Mouse (Mus musculus) limb, embryonic 11.5 days (tissue): ENCODE results near the gene Gm6309. TPM values are rescaled to one million over a fixed set of nuclear protein-coding genes. Genes with fewer than 3 reads are reported as not detected.
"Not testable (repeated sequence)": the region's sequence is repeated elsewhere in the genome, so short reads cannot be mapped to it uniquely, and the experiment has no call there.

Experiments
- ATAC-seq: fragments of 200-750 bp; cut with Nextera tagmentation; 2 replicates; pipeline ENCODE4 v1.8.0; 2017; ENCODE audit warnings: low read depth; ENCODE audit not compliant: insufficient number of reproducible peaks, low FRiP score, low TSS enrichment
- DNase-seq: peaks from one replicate; pipeline ENCODE4 v3.0.0-alpha.2; 2015; ENCODE audit warnings: low spot score
- H3K27ac ChIP-seq: fragments of 300-500 bp; sonication (generic); replicated peaks from 2 replicates; pipeline ENCODE4 v1.5.1; 2014; ENCODE audit warnings: low read depth, mild to moderate bottlenecking, low read length
- H3K27me3 ChIP-seq: fragments of 300-500 bp; sonication (generic); 2 replicates; pipeline ENCODE4 v1.6.1; 2014; ENCODE audit warnings: mild to moderate bottlenecking, low read length, mixed read lengths; ENCODE audit not compliant: control insufficient read depth, insufficient read depth
- H3K36me3 ChIP-seq: fragments of 300-500 bp; sonication (generic); 2 replicates; pipeline ENCODE4 v1.6.1; 2014; ENCODE audit warnings: mild to moderate bottlenecking, low read length, moderate library complexity, mixed read lengths; ENCODE audit not compliant: control insufficient read depth, insufficient read depth
- H3K4me1 ChIP-seq: fragments of 300-500 bp; sonication (generic); 2 replicates; pipeline ENCODE4 v1.6.1; 2014; ENCODE audit warnings: low read length, mixed read lengths; ENCODE audit not compliant: control insufficient read depth, insufficient read depth
- H3K4me2 ChIP-seq: fragments of 300-500 bp; sonication (generic); 2 replicates; pipeline ENCODE4 v1.6.1; 2014; ENCODE audit warnings: low read depth, mild to moderate bottlenecking, moderate library complexity; ENCODE audit not compliant: severe bottlenecking
- H3K4me3 ChIP-seq: fragments of 300-500 bp; sonication (generic); 2 replicates; pipeline ENCODE4 v1.5.1; 2014; ENCODE audit warnings: low read depth, low read length
- H3K9ac ChIP-seq: fragments of 300-500 bp; sonication (generic); 2 replicates; pipeline ENCODE4 v1.6.1; 2014; ENCODE audit warnings: mild to moderate bottlenecking, low read length
- H3K9me3 ChIP-seq: fragments of 300-500 bp; sonication (generic); 2 replicates; pipeline ENCODE4 v1.6.1; 2016; ENCODE audit warnings: low read length; ENCODE audit not compliant: control insufficient read depth
- WGBS: fragments of 180-500 bp; shearing (Covaris S2); extraction: QIAGEN DNeasy Blood & Tissue Kit; methylation state at CpG from one replicate; pipeline ENCODE4 v1.1.7; 2014; 5-methylcytosine and 5-hydroxymethylcytosine counted together
- polyA plus RNA-seq: library from polyadenylated mRNA; unstranded; fragments of >200 nt; fragmentation: Nextera tagmentation; extraction: Ambion mirVana; gene quantifications from 2 replicates; pipeline ENCODE4 v1.2.1, GENCODE M21; 2014

The Gm6309 gene
- not detected in 2 replicates for polyA plus RNA-seq

DNA sequence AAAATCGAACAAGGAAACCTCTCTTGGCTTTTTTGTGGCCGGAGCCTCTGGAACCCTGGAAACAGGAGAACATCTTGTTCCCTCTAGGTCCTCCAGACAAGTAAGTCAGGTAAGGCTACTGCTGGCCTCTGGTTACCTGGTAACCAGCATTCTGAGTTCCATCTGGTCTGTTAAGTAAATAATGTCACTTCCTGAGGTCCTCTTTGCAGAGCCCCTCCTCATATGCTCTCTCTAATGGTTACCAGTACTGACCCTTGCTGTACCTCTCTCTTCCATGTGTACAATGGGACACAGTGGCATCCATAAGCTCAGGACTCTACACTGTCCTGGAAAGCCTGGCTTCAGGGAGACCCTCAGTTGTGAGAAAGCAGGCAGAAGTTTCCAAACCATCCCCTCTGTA lies at the start of gene Gm6309:
Gm6309 (minus strand) TSS at position 101 of the 400 bp plus-strand sequence.
- H3K4me3 ChIP-seq, DNase-seq, H3K36me3 ChIP-seq, H3K4me2 ChIP-seq, H3K27me3 ChIP-seq, ATAC-seq, H3K4me1 ChIP-seq, H3K9me3 ChIP-seq, H3K27ac ChIP-seq, H3K9ac ChIP-seq: not testable (repeated sequence)
- 85% methylated on average over 2 of the region's 2 CpGs for WGBS

DNA sequence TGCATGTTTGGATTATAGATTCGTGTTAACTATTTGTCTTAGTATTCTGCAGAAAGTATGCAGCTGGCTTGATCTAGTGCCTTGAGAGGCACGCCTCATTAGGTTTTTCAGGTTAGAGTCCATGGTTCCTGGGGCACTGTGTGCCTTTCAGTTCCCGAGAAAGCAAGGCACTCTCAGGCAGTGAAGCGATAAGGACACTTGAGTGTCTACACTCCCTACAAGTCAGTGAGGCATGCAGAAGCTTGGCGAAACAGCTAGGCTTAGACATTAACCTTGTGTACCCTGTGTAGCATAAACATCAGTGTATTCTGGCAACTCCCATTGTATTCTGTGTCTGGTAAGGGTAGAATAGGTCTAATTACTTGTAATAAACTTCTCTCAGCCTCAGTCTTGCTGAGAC lies 35.0 kb upstream of the Gm6309 start:
- DNase-seq (no peak), ATAC-seq (no peak)
- peaks cover 27% of the 10 kb centered on the region for H3K36me3 ChIP-seq

DNA sequence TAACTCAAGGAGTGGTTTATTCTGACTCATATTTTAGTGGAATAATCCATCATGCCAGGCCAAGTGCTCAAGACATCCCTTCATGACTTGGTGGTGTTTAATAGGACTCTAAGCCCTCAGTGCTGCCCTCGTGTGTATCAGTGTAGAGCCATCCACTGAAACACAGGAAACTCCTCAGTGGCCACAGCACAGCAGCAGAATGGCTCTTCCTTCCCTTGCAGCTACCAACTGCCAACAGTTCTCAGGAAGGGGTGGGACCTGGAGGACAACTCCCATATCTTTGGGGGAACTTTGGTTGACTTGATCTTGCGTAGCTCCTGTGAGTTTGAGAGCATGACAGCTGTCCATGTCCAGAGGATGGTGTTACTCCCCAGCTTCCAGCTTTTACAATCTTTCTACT lies 33.4 kb upstream of the Gm6309 start:
- DNase-seq (no peak), ATAC-seq (no peak)
- 81% methylated on average over 2 of the region's 2 CpGs for WGBS

More for the DNA sequence above, 35.0 kb upstream of the Gm6309 start:
- Histone ChIP-seq H3K9ac (no peak overlapping the region), H3K4me3 (no peak overlapping the region), H3K4me2 (no peak overlapping the region), H3K4me1 (no peaks in the 10 kb centered on the region), H3K9me3 (no peaks in the 10 kb centered on the region), H3K27ac (no peak overlapping the region), H3K27me3 (no peaks in the 10 kb centered on the region)
- 98% methylated on average over 5 of the region's 5 CpGs for WGBS

DNA sequence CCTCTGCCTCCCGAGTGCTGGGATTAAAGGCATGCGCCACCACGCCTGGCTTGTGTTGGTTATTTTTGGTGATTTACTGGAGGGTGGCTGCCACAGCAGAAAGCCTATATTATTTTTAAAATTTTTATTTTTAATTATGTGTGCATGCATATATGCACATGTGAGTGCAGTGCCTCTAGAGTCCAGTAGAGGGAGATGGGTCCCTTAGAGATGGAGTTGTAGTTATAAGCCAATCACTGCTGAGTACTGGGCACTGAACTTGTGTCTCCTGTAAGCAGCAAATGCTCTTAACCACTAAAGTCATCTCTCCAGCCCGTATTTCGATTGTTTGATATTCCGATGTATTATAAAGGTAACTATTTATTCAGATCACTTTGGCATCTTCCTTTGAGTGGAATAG lies 30.1 kb upstream of the Gm6309 start:
- peaks cover 15% of the 10 kb centered on the region for H3K36me3 ChIP-seq
- DNase-seq (no peak), ATAC-seq (no peak)
- H3K9ac ChIP-seq, result no peak overlapping the region
- no peak overlapping the region for H3K4me3 ChIP-seq
- no peaks in the 10 kb centered on the region for H3K27me3 ChIP-seq
- H3K4me2 ChIP-seq, result no peak overlapping the region
- no peaks in the 10 kb centered on the region for H3K4me1 ChIP-seq
- 98% methylated on average over 6 of the region's 6 CpGs for WGBS
- H3K27ac ChIP-seq, result no peak overlapping the region
- no peaks in the 10 kb centered on the region for H3K9me3 ChIP-seq

More for the DNA sequence above, 33.4 kb upstream of the Gm6309 start:
- Histone ChIP-seq H3K4me3 (no peak overlapping the region), H3K27ac (no peak overlapping the region), H3K4me2 (no peak overlapping the region), H3K36me3 (peaks cover 24% of the 10 kb centered on the region), H3K4me1 (no peaks in the 10 kb centered on the region), H3K27me3 (no peaks in the 10 kb centered on the region), H3K9me3 (no peaks in the 10 kb centered on the region), H3K9ac (no peak overlapping the region)

DNA sequence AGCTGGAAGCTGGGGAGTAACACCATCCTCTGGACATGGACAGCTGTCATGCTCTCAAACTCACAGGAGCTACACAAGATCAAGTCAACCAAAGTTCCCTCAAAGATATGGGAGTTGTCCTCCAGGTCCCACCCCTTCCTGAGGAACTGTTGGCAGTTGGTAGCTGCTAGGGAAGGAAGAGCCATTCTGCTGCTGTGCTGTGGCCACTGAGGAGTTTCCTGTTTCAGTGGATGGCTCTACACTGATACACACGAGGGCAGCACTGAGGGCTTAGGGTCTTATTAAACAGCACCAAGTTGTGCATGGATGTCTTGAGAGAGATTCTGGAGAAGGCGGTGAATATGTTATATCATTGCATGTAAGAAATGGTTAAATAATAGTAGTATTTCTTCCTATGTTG lies 29.0 kb upstream of the Gm6309 start:
- no peaks in the 10 kb centered on the region for H3K4me1 ChIP-seq
- H3K4me3 ChIP-seq, result no peak overlapping the region
- H3K36me3 ChIP-seq, result peaks cover 9% of the 10 kb centered on the region
- WGBS, result 86% methylated on average over 2 of the region's 2 CpGs
- DNase-seq (no peak), ATAC-seq (no peak)
- H3K4me2 ChIP-seq, result no peak overlapping the region
- H3K9ac ChIP-seq, result no peak overlapping the region
- H3K27ac ChIP-seq, result no peak overlapping the region
- no peaks in the 10 kb centered on the region for H3K27me3 ChIP-seq
- H3K9me3 ChIP-seq, result no peaks in the 10 kb centered on the region

DNA sequence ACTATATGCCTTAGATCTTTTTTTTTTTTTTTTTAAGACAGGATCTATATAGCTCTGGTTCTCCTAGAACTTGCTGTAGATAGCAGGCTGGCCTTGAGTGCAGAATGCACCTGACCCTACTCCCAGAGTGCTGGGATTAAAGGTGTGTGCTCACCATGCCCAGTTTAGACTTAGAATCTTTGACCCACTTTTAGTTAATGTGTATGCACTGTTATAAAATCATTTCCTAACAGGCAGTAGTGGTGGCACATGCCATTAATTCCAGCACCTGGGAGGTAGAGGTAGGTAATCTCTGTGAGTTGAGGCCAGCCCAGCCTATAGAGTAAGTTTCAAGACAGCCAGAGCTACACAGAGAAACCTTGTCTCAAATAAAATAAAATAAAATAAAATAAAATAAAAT lies 28.6 kb upstream of the Gm6309 start:
- Histone ChIP-seq H3K27ac (no peak overlapping the region), H3K27me3 (no peaks in the 10 kb centered on the region), H3K4me3 (no peak overlapping the region), H3K4me2 (no peak overlapping the region), H3K9ac (no peak overlapping the region), H3K36me3 (peaks cover 6% of the 10 kb centered on the region), H3K9me3 (no peaks in the 10 kb centered on the region), H3K4me1 (no peaks in the 10 kb centered on the region)
- ATAC-seq, result no peak
- DNase-seq, result no peak

DNA sequence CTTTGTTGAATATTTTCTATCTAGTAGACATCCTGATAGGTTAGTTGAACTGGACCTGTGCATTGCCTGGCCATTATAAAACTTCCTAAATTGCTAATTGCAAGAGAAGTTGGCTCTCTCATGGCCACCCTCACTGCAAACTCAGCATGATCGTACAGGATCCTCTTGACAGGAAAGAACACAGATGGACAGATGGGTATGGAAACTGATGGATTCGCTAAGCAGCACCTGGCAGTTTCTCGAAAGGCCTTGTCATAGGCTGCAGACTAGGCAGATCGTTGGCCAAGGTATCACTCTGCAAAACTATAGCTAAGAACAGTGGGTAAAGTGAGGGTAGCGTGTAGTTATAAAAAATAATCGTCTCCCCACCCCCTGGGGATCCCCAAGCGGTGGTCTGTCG lies 22.8 kb upstream of the Gm6309 start:
- H3K4me3 ChIP-seq, result no peak overlapping the region
- no peak overlapping the region for H3K9ac ChIP-seq
- no peaks in the 10 kb centered on the region for H3K4me1 ChIP-seq
- no peaks in the 10 kb centered on the region for H3K27me3 ChIP-seq
- WGBS, result 81% methylated on average over 8 of the region's 8 CpGs
- no peak overlapping the region for H3K4me2 ChIP-seq
- no peak overlapping the region for H3K27ac ChIP-seq
- ATAC-seq, result no peak
- H3K36me3 ChIP-seq, result no peaks in the 10 kb centered on the region
- H3K9me3 ChIP-seq, result no peaks in the 10 kb centered on the region
- DNase-seq, result no peak

DNA sequence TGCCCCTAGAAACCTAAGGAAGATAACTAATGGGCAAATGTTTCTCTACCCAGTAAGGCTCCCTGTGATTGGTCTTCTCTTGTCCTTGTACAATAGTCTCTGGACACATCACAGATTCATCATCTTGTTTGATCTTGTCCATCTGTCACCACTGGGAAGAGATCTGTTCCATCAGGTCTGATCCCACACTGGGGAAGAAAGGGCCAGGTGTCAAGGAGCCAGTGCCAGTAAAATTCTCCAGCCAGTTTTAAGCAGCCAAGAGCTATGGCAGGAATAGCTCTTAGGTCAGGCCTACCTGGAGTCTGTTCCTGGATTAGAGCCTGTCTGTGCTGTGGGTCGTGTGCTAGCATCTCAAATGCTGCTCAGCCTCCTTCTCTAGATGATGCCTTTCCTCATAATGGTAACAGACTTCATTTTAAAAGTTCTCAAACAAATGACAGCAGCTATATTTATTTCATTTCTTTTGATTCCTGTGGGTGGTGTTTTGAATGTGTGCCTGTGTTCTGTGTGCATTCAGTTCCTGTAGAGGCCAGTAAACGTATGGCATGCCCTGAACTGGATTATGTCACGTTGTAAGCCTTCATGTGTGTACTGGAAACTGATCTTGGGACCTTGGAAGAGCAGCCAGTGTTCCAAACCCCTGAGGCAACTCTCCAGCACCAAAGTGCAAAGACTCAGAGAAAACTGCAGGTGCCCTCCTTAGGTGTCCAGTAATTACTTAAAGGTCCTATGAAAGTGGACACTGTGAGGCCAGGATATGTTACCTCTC lies 20.2 kb upstream of the Gm6309 start:
- ATAC-seq, result no peak
- 64% methylated on average over 3 of the region's 3 CpGs for WGBS

DNA sequence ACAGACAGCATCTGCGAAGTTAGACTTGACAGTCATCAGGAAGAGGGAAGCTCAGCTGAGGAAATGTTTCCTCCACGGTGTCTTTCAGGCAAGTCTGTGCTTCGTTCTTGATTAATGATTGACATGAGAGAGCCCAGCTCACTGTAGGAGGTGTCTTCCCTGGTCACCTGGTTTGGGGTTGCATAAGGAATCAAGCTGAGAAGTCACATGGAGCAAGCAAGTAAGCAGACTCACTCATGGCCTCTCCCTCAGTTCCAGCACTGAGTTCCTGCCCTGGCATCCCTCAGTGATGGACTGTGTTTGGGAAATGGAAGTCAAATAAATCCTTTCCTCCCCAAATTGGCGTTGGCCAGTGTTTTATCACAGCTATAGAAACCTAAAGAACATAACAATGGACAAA lies 19.6 kb upstream of the Gm6309 start:
- H3K36me3 ChIP-seq, result no peaks in the 10 kb centered on the region
- H3K4me2 ChIP-seq, result no peak overlapping the region
- no peak for DNase-seq
- no peak overlapping the region for H3K4me3 ChIP-seq
- no peak overlapping the region for H3K9ac ChIP-seq
- H3K4me1 ChIP-seq, result no peaks in the 10 kb centered on the region
- no peak overlapping the region for H3K27ac ChIP-seq
- no peaks in the 10 kb centered on the region for H3K9me3 ChIP-seq
- 71% methylated on average over 4 of the region's 4 CpGs for WGBS
- H3K27me3 ChIP-seq, result no peaks in the 10 kb centered on the region
- ATAC-seq, result no peak

More for the DNA sequence above, 20.2 kb upstream of the Gm6309 start:
- H3K36me3 ChIP-seq, result no peaks in the 10 kb centered on the region
- no peaks in the 10 kb centered on the region for H3K9me3 ChIP-seq
- no peak for DNase-seq
- H3K27me3 ChIP-seq, result no peaks in the 10 kb centered on the region
- H3K9ac ChIP-seq, result no peak overlapping the region
- H3K27ac ChIP-seq, result no peak overlapping the region
- no peaks in the 10 kb centered on the region for H3K4me1 ChIP-seq
- no peak overlapping the region for H3K4me2 ChIP-seq
- no peak overlapping the region for H3K4me3 ChIP-seq
